Mouse (Mus musculus) hindbrain, embryonic 16.5 days (tissue): ENCODE data around the gene Usp1. TPM values are rescaled to one million over a fixed set of nuclear protein-coding genes. Genes with fewer than 3 reads are reported as not detected.

Experiments
- ATAC-seq: fragments of 200-750 bp; cut with Nextera tagmentation; 2 replicates; pipeline ENCODE4 v1.8.0; 2017; ENCODE audit warnings: moderate TSS enrichment, moderate library complexity
- H3K27ac ChIP-seq: fragments of 300-500 bp; sonication (generic); 2 replicates; pipeline ENCODE4 v1.5.1; 2014; ENCODE audit warnings: low read depth, mild to moderate bottlenecking, control low read depth, low read length, moderate library complexity
- H3K27me3 ChIP-seq: fragments of 300-500 bp; sonication (generic); replicated peaks from 2 replicates; pipeline ENCODE4 v1.6.1; 2014; ENCODE audit warnings: low read length; ENCODE audit not compliant: control insufficient read depth, insufficient read depth
- H3K36me3 ChIP-seq: fragments of 300-500 bp; sonication (generic); 2 replicates; pipeline ENCODE4 v1.6.1; 2014; ENCODE audit warnings: mild to moderate bottlenecking, low read length, moderate library complexity, mixed read lengths; ENCODE audit not compliant: control insufficient read depth, insufficient read depth
- H3K4me1 ChIP-seq: fragments of 300-500 bp; sonication (generic); 2 replicates; pipeline ENCODE4 v1.6.1; 2014; ENCODE audit warnings: low read depth, low read length; ENCODE audit not compliant: control insufficient read depth, insufficient read depth
- H3K4me2 ChIP-seq: fragments of 300-500 bp; sonication (generic); 2 replicates; pipeline ENCODE4 v1.6.1; 2014; ENCODE audit warnings: mild to moderate bottlenecking, low read length, control low read depth, moderate library complexity
- H3K4me3 ChIP-seq: fragments of 300-500 bp; sonication (generic); 2 replicates; pipeline ENCODE4 v1.5.1; 2014; ENCODE audit warnings: mild to moderate bottlenecking, low read length, control low read depth, moderate library complexity
- H3K9ac ChIP-seq: fragments of 300-500 bp; sonication (generic); 2 replicates; pipeline ENCODE4 v1.6.1; 2014; ENCODE audit warnings: low read depth, mild to moderate bottlenecking, control low read depth, low read length, moderate library complexity
- H3K9me3 ChIP-seq: fragments of 300-500 bp; sonication (generic); 2 replicates; pipeline ENCODE4 v1.6.1; 2014; ENCODE audit warnings: mild to moderate bottlenecking, low read length, moderate library complexity; ENCODE audit not compliant: control insufficient read depth
- whole genome bisulfite sequencing: fragments of 180-500 bp; shearing (Covaris S2); extraction: QIAGEN DNeasy Blood & Tissue Kit; methylation state at CpG from one replicate; pipeline ENCODE4 v1.1.7; 2014; 5-methylcytosine and 5-hydroxymethylcytosine counted together
- polyA plus RNA-seq: library from polyadenylated mRNA; unstranded; fragments of >200 nt; fragmentation: Nextera tagmentation; extraction: Ambion mirVana; gene quantifications from 2 replicates; pipeline ENCODE4 v1.2.1, GENCODE M21; 2015

The Usp1 gene
- polyA plus RNA-seq, result 23.0 and 23.6 TPM in 2 replicates

- Histone ChIP-seq H3K27ac (peak within 1 kb of the TSS; percentile 100), H3K9me3 (0 out of 2 replicates have a peak, but pooled peaks cover 3% of the 10 kb centered on the region), H3K9ac (peak within 1 kb of the TSS; percentile 85), H3K27me3 (no peaks in the 10 kb centered on the region), H3K4me3 (peak within 1 kb of the TSS; percentile 70), H3K4me1 (peaks cover 18% of the 10 kb centered on the region), H3K36me3 (no peaks in the 10 kb centered on the region), H3K4me2 (peak within 1 kb of the TSS; percentile 85)
- ATAC-seq, result peak; percentile 62
- WGBS, result under 1% methylated on average over 61 of the region's 67 CpGs
These were observed at the start of gene Usp1 for GRCm38 (mm10) chr4:98923568-98924070. Gene Usp1 (plus strand): TSS chr4:98923810.

GRCm38 (mm10) chr4:98882706-98883105 is 40.9 kb upstream of the Usp1 start:
- Histone ChIP-seq H3K27me3 (no peaks in the 10 kb centered on the region), H3K27ac (no peak overlapping the region), H3K4me2 (no peak overlapping the region), H3K36me3 (no peaks in the 10 kb centered on the region), H3K4me1 (no peaks in the 10 kb centered on the region), H3K9ac (no peak overlapping the region), H3K4me3 (no peak overlapping the region), H3K9me3 (no peaks in the 10 kb centered on the region)
- no peak for ATAC-seq
- 81% methylated on average over 3 of the region's 3 CpGs for WGBS

GRCm38 (mm10) chr4:98886377-98886776 is 37.2 kb upstream of the Usp1 start:
- H3K4me1 ChIP-seq, result no peaks in the 10 kb centered on the region
- H3K9ac ChIP-seq, result no peak overlapping the region
- ATAC-seq, result no peak
- 66% methylated on average over 4 of the region's 4 CpGs for WGBS
- H3K27me3 ChIP-seq, result no peaks in the 10 kb centered on the region
- H3K27ac ChIP-seq, result no peak overlapping the region
- H3K4me3 ChIP-seq, result no peak overlapping the region
- H3K9me3 ChIP-seq, result no peaks in the 10 kb centered on the region
- no peaks in the 10 kb centered on the region for H3K36me3 ChIP-seq
- H3K4me2 ChIP-seq, result no peak overlapping the region

- no peaks in the 10 kb centered on the region for H3K9me3 ChIP-seq
- H3K36me3 ChIP-seq, result no peaks in the 10 kb centered on the region
- peak; percentile 89 for ATAC-seq
- no peak overlapping the region for H3K4me2 ChIP-seq
- H3K4me1 ChIP-seq, result no peaks in the 10 kb centered on the region
- WGBS, result 29% methylated on average over 10 of the region's 10 CpGs
- H3K27ac ChIP-seq, result no peak overlapping the region
- H3K4me3 ChIP-seq, result no peak overlapping the region
- no peak overlapping the region for H3K9ac ChIP-seq
- H3K27me3 ChIP-seq, result no peaks in the 10 kb centered on the region
These were observed 36.5 kb upstream of the Usp1 start for GRCm38 (mm10) chr4:98887148-98887547.

- WGBS, result 91% methylated on average over 5 of the region's 5 CpGs
- no peaks in the 10 kb centered on the region for H3K27me3 ChIP-seq
- H3K4me3 ChIP-seq, result no peak overlapping the region
- no peak overlapping the region for H3K4me2 ChIP-seq
- no peaks in the 10 kb centered on the region for H3K36me3 ChIP-seq
- no peak overlapping the region for H3K27ac ChIP-seq
- H3K4me1 ChIP-seq, result no peaks in the 10 kb centered on the region
- H3K9ac ChIP-seq, result no peak overlapping the region
- H3K9me3 ChIP-seq, result no peaks in the 10 kb centered on the region
- no peak for ATAC-seq
These were observed 13.4 kb upstream of the Usp1 start for GRCm38 (mm10) chr4:98910246-98910645.

GRCm38 (mm10) chr4:98917724-98918123 is 5.9 kb upstream of the Usp1 start:
- H3K4me3 ChIP-seq, result no peak overlapping the region
- H3K9me3 ChIP-seq, result 0 out of 2 replicates have a peak, but pooled peaks cover 3% of the 10 kb centered on the region
- no peaks in the 10 kb centered on the region for H3K36me3 ChIP-seq
- no peak overlapping the region for H3K4me2 ChIP-seq
- 81% methylated on average over 2 of the region's 2 CpGs for WGBS
- no peak overlapping the region for H3K27ac ChIP-seq
- H3K27me3 ChIP-seq, result no peaks in the 10 kb centered on the region
- ATAC-seq, result no peak
- no peak overlapping the region for H3K9ac ChIP-seq
- H3K4me1 ChIP-seq, result peaks cover 3% of the 10 kb centered on the region

- Histone ChIP-seq H3K9ac (no peak overlapping the region), H3K4me1 (peaks cover 3% of the 10 kb centered on the region), H3K27me3 (no peaks in the 10 kb centered on the region), H3K4me2 (no peak overlapping the region), H3K36me3 (no peaks in the 10 kb centered on the region), H3K27ac (no peak overlapping the region), H3K4me3 (no peak overlapping the region), H3K9me3 (0 out of 2 replicates have a peak, but pooled peaks cover 3% of the 10 kb centered on the region)
- ATAC-seq, result no peak
- 100% methylated on average over 1 of the region's 1 CpGs for WGBS
These were observed 5.4 kb upstream of the Usp1 start for GRCm38 (mm10) chr4:98918204-98918603.

- H3K4me1 ChIP-seq, result peaks cover 17% of the 10 kb centered on the region
- no peak overlapping the region for H3K4me3 ChIP-seq
- no peaks in the 10 kb centered on the region for H3K36me3 ChIP-seq
- H3K4me2 ChIP-seq, result no peak overlapping the region
- ATAC-seq, result no peak
- 93% methylated on average over 4 of the region's 4 CpGs for WGBS
- H3K9ac ChIP-seq, result no peak overlapping the region
- H3K27ac ChIP-seq, result no peak overlapping the region
- H3K27me3 ChIP-seq, result no peaks in the 10 kb centered on the region
- H3K9me3 ChIP-seq, result 0 out of 2 replicates have a peak, but pooled peaks cover 3% of the 10 kb centered on the region
These were observed 2.7 kb upstream of the Usp1 start for GRCm38 (mm10) chr4:98920896-98921295.

- Histone ChIP-seq H3K9me3 (0 out of 2 replicates have a peak, but pooled peaks cover 3% of the 10 kb centered on the region), H3K4me3 (peak overlapping the region; percentile 70), H3K36me3 (no peaks in the 10 kb centered on the region), H3K9ac (peak overlapping the region; percentile 85), H3K27ac (peak overlapping the region; percentile 100), H3K27me3 (no peaks in the 10 kb centered on the region), H3K4me2 (peak overlapping the region; percentile 85), H3K4me1 (peaks cover 18% of the 10 kb centered on the region)
- 12% methylated on average over 18 of the region's 18 CpGs for WGBS
- peak; percentile 7; the same call in 1 of the 2 replicates for ATAC-seq
These were observed 1.5 kb upstream of the Usp1 start for GRCm38 (mm10) chr4:98922061-98922642.
